Mouse (Mus musculus) E14TG2a.4 (cell line): ENCODE measurements around the gene Macrod2.

Source experiments
- H3K27me3 ChIP-seq: 2 replicates; pipeline ENCODE4 v1.6.1; 2014; ENCODE audit warnings: low read length, control low read depth; ENCODE audit not compliant: insufficient read depth
- H3K36me3 ChIP-seq: 2 replicates; pipeline ENCODE4 v1.6.1; 2014; ENCODE audit warnings: low read length, control low read depth; ENCODE audit not compliant: insufficient read depth
- H3K4me1 ChIP-seq: replicated peaks from 2 replicates; pipeline ENCODE4 v1.6.1; 2014; ENCODE audit warnings: low read depth, low read length, control low read depth
- H3K4me3 ChIP-seq: replicated peaks from 2 replicates; pipeline ENCODE4 v1.5.1; 2014; ENCODE audit warnings: mild to moderate bottlenecking, low read length
- H3K9me3 ChIP-seq: 2 replicates; pipeline ENCODE4 v1.6.1; 2014; ENCODE audit warnings: low read length, control low read depth
- CTCF ChIP-seq: conservative IDR thresholded peaks from 2 replicates; pipeline ENCODE4 v1.5.1; 2014; ENCODE audit warnings: low read length
- NANOG ChIP-seq: IDR thresholded peaks from 2 replicates; pipeline ENCODE4 v1.6.1; 2014; ENCODE audit warnings: borderline replicate concordance, low read length, mixed read lengths
- POU5F1 ChIP-seq: IDR thresholded peaks from 2 replicates; pipeline ENCODE4 v1.6.1; 2014; ENCODE audit warnings: low read length, borderline replicate concordance

Macrod2 gene

GRCm38 (mm10) chr2:140772825-140773224 is 377.7 kb downstream of the Macrod2 start:
- Histone ChIP-seq H3K36me3 (no peaks in the 10 kb centered on the region), H3K9me3 (no peaks in the 10 kb centered on the region), H3K4me1 (no peaks in the 10 kb centered on the region), H3K27me3 (no peaks in the 10 kb centered on the region), H3K4me3 (no peak overlapping the region)
- TF ChIP-seq NANOG = no peak
- TF ChIP-seq POU5F1 = no peak
- no peak for TF ChIP-seq CTCF

GRCm38 (mm10) chr2:140773456-140773855 is 378.3 kb downstream of the Macrod2 start:
- no peak overlapping the region for H3K4me3 ChIP-seq

GRCm38 (mm10) chr2:140774808-140775370 is 379.8 kb downstream of the Macrod2 start:
- no peak overlapping the region for H3K4me3 ChIP-seq
- H3K4me1 ChIP-seq = no peaks in the 10 kb centered on the region
- H3K27me3 ChIP-seq = no peaks in the 10 kb centered on the region
- H3K36me3 ChIP-seq = no peaks in the 10 kb centered on the region
- TF ChIP-seq NANOG (no peak), POU5F1 (no peak), CTCF (no peak)
- H3K9me3 ChIP-seq = no peaks in the 10 kb centered on the region

More at GRCm38 (mm10) chr2:140773456-140773855, 378.3 kb downstream of the Macrod2 start:
- no peaks in the 10 kb centered on the region for H3K36me3 ChIP-seq
- no peaks in the 10 kb centered on the region for H3K4me1 ChIP-seq
- no peaks in the 10 kb centered on the region for H3K9me3 ChIP-seq
- TF ChIP-seq NANOG (no peak), CTCF (no peak), POU5F1 (no peak)
- H3K27me3 ChIP-seq = no peaks in the 10 kb centered on the region

DNA sequence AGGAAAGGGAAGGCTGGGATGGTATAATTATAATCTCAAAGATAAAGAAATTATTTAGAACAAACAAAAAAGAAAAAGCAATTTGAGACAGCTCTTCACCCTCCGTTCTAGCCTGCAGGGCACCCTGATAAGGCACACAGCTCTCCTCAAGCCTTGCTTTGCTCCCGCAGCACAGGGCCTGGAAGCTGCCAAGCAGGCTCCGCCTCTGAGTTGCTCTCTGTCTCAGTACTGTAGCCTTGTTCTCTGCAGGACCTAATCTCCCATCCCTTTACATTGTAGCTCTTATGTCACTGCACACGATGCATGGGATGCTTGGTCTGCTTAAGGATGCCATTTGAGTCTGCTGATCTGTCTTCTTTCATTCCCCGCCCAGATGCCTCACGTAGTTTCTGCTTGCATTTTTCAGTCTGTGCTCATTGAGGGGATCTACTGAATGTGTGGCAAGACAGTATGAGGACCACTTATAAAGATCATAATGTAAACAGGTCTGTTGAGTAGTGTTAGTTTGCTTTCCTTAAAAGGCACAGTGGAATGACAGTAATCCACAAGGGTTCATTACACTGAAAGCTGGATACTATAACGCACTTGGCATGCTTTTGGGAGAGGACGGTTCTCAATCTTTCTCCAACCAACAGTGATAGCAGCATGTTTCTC is 380.5 kb downstream of the Macrod2 start:
- Histone ChIP-seq H3K4me1 (no peaks in the 10 kb centered on the region), H3K4me3 (no peak overlapping the region), H3K36me3 (no peaks in the 10 kb centered on the region), H3K27me3 (no peaks in the 10 kb centered on the region), H3K9me3 (no peaks in the 10 kb centered on the region)
- TF ChIP-seq NANOG = no peak

DNA sequence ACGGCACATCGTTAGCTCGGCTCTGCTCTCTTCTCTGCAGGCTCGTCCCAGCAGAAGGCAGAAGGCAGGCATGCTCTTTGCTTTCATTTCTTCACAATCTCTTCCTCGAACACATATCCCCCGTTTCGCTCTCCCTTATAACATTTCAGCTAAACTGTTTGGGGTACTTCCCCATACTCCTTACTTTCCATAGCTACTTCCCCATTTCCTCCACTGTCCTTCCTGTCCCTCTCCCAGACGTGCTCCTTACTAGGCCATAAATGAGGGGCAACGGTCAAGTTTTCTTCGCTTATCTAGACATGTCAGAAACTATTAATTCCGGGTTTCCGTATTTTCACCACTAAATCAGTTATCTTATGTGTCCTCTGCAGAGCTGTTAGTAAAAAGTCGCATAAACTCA is 383.1 kb downstream of the Macrod2 start:
- H3K4me1 ChIP-seq = no peaks in the 10 kb centered on the region
- H3K27me3 ChIP-seq = no peaks in the 10 kb centered on the region
- no peaks in the 10 kb centered on the region for H3K9me3 ChIP-seq
- no peak overlapping the region for H3K4me3 ChIP-seq
- no peak for TF ChIP-seq NANOG
- TF ChIP-seq POU5F1 = no peak
- TF ChIP-seq CTCF = no peak
- H3K36me3 ChIP-seq = no peaks in the 10 kb centered on the region

DNA sequence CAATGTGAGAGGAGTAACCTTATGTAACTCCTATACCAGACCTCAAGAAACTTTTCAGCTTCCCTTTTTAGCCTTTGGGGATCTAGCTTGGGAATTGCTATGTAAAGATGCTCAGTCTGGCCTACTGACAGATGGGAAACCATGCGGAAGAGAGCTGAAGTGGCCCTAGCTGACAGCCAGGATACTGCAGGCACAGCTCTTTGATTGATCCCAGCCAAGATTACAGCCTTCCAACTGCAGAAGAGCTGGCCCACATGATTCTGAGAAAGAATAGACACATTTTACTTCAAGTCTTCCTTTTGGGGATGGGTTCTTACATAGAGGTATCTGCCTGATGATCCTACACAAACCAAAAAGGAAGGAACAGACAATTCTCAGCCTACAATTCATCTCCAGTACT is 387.9 kb downstream of the Macrod2 start:
- H3K4me1 ChIP-seq = no peaks in the 10 kb centered on the region; the same call in 1 of the 2 replicates
- TF ChIP-seq CTCF (no peak), NANOG (no peak), POU5F1 (no peak)
- no peaks in the 10 kb centered on the region for H3K27me3 ChIP-seq

DNA sequence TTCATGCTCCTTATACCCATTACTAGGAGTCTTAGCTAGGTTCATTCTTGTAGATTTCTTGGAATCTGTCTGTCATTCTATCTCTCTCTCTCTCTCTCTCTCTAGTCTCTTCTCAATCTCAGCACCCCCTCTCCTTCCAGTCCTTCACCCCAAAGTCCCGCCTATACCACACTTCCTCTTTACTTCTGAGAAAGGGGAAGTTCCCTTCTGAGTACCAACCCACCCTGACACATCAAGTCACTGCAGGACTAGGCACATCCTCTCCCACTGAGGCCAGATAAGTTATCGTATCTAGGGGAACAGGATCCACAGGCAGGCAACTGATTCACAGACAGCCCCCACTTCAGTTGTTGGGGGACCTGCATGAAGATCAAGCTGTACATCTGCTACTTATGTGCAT is 389.5 kb downstream of the Macrod2 start:
- Histone ChIP-seq H3K27me3 (no peaks in the 10 kb centered on the region), H3K4me3 (no peak overlapping the region), H3K36me3 (no peaks in the 10 kb centered on the region), H3K4me1 (no peaks in the 10 kb centered on the region; the same call in 1 of the 2 replicates), H3K9me3 (no peaks in the 10 kb centered on the region)
- TF ChIP-seq CTCF (no peak), NANOG (no peak), POU5F1 (no peak)

More for the DNA sequence above, 387.9 kb downstream of the Macrod2 start:
- H3K4me3 ChIP-seq = no peak overlapping the region
- H3K9me3 ChIP-seq = no peaks in the 10 kb centered on the region
- no peaks in the 10 kb centered on the region for H3K36me3 ChIP-seq

DNA sequence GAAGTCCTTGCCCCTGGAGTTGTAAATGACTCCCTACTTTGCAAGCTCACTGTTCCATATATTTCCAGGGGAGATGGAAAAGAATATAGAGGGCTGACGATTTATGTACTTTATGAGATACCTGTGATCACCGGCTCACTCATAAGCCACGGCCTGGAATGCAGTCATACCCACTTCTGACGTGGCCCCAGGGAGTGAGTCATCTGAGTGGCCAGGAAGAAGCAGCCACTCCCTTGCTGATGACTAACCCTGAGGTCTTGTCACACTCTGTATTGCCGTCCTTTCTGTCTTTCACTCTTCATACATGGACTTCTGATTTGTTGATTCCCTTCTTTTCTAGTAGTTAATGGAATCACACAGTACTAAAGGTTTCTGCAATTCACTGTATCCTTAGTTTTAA is 395.3 kb downstream of the Macrod2 start:
- TF ChIP-seq POU5F1 (no peak), NANOG (no peak), CTCF (no peak)
- H3K9me3 ChIP-seq = no peaks in the 10 kb centered on the region
- H3K36me3 ChIP-seq = no peaks in the 10 kb centered on the region
- H3K27me3 ChIP-seq = no peaks in the 10 kb centered on the region
- no peaks in the 10 kb centered on the region; the same call in 1 of the 2 replicates for H3K4me1 ChIP-seq
- no peak overlapping the region for H3K4me3 ChIP-seq
